17 mouse cellular contexts compared by ENCODE assay signal in the genomic region with DNA sequence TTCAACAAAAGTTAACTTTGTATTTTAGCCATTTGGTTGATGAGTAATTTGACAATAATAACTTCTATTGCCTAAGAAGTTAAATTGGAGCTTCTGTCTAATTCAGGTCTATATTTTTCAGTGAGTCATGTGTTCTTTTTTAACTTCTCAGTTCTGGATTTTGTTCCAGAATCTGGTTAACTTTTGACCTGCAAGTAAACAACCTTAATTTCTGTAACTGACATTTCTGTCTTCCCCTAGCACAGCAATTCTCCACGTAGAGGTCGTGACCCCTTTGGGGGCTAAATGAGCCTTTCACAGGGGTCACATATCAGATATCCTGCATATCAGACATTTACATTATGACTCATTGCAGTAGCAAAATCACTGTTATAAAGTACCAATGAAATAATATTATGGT.
A peak's percentile ranks its signal among the peaks of the same experiment; 100 is the strongest.
DNase-seq lines count a peak whose midpoint lies in the region; ATAC-seq and TF ChIP-seq lines count a peak whose summit lies in the region.
"Had no signal": no experiment of that assay in that cellular context is flagged by ENCODE, and none has a peak within 500 bp of the region (broad histone marks: within the 10 kb centered on the region; RNA-seq: fewer than 3 reads in every experiment).

No protein-coding gene starts in this region.

- H3K27ac ChIP-seq in left cerebral cortex, adult 2 months = peak overlapping the region; percentile 72; the same call in 1 of the 2 replicates
- H3K27ac ChIP-seq in forebrain, embryonic 15.5 days (replicated peaks) = peak overlapping the region; percentile 65; the same call in 1 of the 2 replicates
- peak overlapping the region; percentile 77; the same call in 1 of the 2 replicates for H3K27ac ChIP-seq in hindbrain, postnatal 0 days
- H3K27ac ChIP-seq in neural tube, embryonic 13.5 days (replicated peaks) = peak overlapping the region; percentile 76
- H3K27ac ChIP-seq in heart, adult 2 months = no peak overlapping the region
- H3K27ac ChIP-seq: liver, embryonic 14.5 days had no signal

- 85% methylated on average over 2 of the region's 2 CpGs for WGBS in forebrain, embryonic 15.5 days
- WGBS in hindbrain, postnatal 0 days = 51% methylated on average over 2 of the region's 2 CpGs
- WGBS in neural tube, embryonic 13.5 days = 49% methylated on average over 2 of the region's 2 CpGs
- WGBS in heart, adult 2 months = 66% methylated on average over 2 of the region's 2 CpGs

- no peak for ATAC-seq in forebrain, embryonic 15.5 days (replicated peaks)
- no peak for ATAC-seq in hindbrain, postnatal 0 days
- ATAC-seq in neural tube, embryonic 13.5 days (ENCODE audit: low read depth) = no peak
- ATAC-seq: Patski had no signal

- no peaks in the 10 kb centered on the region for H3K27me3 ChIP-seq in forebrain, embryonic 15.5 days
- H3K27me3 ChIP-seq in hindbrain, postnatal 0 days (ENCODE audit: insufficient read depth, low read length) = no peaks in the 10 kb centered on the region
- no peaks in the 10 kb centered on the region for H3K27me3 ChIP-seq in neural tube, embryonic 13.5 days
- no peaks in the 10 kb centered on the region for H3K27me3 ChIP-seq in heart, adult 2 months (ENCODE audit: control insufficient read depth, insufficient read depth, low read length)
- H3K27me3 ChIP-seq: CH12.LX, Patski had no signal

- H3K4me1 ChIP-seq in forebrain, embryonic 15.5 days = peaks cover 31% of the 10 kb centered on the region
- peaks cover 10% of the 10 kb centered on the region for H3K4me1 ChIP-seq in hindbrain, postnatal 0 days (ENCODE audit: insufficient read depth, low read length)
- H3K4me1 ChIP-seq in neural tube, embryonic 13.5 days (replicated peaks) = peaks cover 54% of the 10 kb centered on the region
- H3K4me1 ChIP-seq in heart, adult 2 months (ENCODE audit: control insufficient read depth, insufficient read depth, low read length) = peaks cover 1% of the 10 kb centered on the region; the same call in 1 of the 2 replicates

- H3K9me3 ChIP-seq in forebrain, embryonic 15.5 days = no peaks in the 10 kb centered on the region
- H3K9me3 ChIP-seq in hindbrain, postnatal 0 days (ENCODE audit: low read length) = no peaks in the 10 kb centered on the region
- no peaks in the 10 kb centered on the region for H3K9me3 ChIP-seq in neural tube, embryonic 13.5 days

- H3K79me2 ChIP-seq in heart, adult 2 months (replicated peaks; ENCODE audit: control insufficient read depth, insufficient read depth, low read length) = no peaks in the 10 kb centered on the region

- H3K9ac ChIP-seq in forebrain, embryonic 15.5 days (replicated peaks) = no peak overlapping the region
- H3K9ac ChIP-seq in hindbrain, postnatal 0 days (replicated peaks; ENCODE audit: low read length) = no peak overlapping the region
- H3K9ac ChIP-seq in neural tube, embryonic 13.5 days = no peak overlapping the region
- no peak overlapping the region for H3K9ac ChIP-seq in heart, adult 2 months (ENCODE audit: low read depth, low read length)
- H3K9ac ChIP-seq: liver, embryonic 14.5 days had no signal

- TF ChIP-seq EP300 in heart, adult 2 months (IDR thresholded peaks at IDR 0.05; ENCODE audit: insufficient read depth, low read depth, low read length) = no peak

- no peak for TF ChIP-seq CTCF in left cerebral cortex, adult 2 months (IDR thresholded peaks at IDR 0.05)
- TF ChIP-seq CTCF in hindbrain, postnatal 0 days (IDR thresholded peaks at IDR 0.05; ENCODE audit: low read depth) = no peak
- no peak for TF ChIP-seq CTCF in heart, adult 2 months (IDR thresholded peaks at IDR 0.05)

- no peak for TF ChIP-seq POLR2A in heart, adult 2 months (IDR thresholded peaks at IDR 0.05; ENCODE audit: insufficient read depth, low read depth, low read length)

- no peak overlapping the region for H3K4me2 ChIP-seq in forebrain, embryonic 15.5 days (replicated peaks)
- no peak overlapping the region for H3K4me2 ChIP-seq in hindbrain, postnatal 0 days (ENCODE audit: low read depth, low read length)
- peak overlapping the region; percentile 59 for H3K4me2 ChIP-seq in neural tube, embryonic 13.5 days

- intact Hi-C loops in left cerebral cortex, adult 2 months (cut with DNase I) = no loop called here
- intact Hi-C loops in heart, adult 2 months (cut with DNase I) = no loop called here

- H3K4me3 ChIP-seq in left cerebral cortex, adult 2 months = no peak overlapping the region
- no peak overlapping the region for H3K4me3 ChIP-seq in forebrain, embryonic 15.5 days
- H3K4me3 ChIP-seq in hindbrain, postnatal 0 days (ENCODE audit: low read length) = no peak overlapping the region
- H3K4me3 ChIP-seq in neural tube, embryonic 13.5 days = no peak overlapping the region
- no peak overlapping the region for H3K4me3 ChIP-seq in heart, adult 2 months
- H3K4me3 ChIP-seq: myocyte had no signal

- no peak for DNase-seq in left cerebral cortex, adult 2 months (ENCODE audit: extremely low spot score in 1 of 2, low spot score in 2 of 2)
- no peak for DNase-seq in left cerebral cortex, adult 8-10 months (ENCODE audit: low spot score in 2 of 2)
- no peak for DNase-seq in hindbrain, postnatal 0 days (ENCODE audit: low spot score)
- DNase-seq in MN1 (ENCODE audit: low spot score) = no peak
- no peak for DNase-seq in testis, postnatal 10 days (ENCODE audit: low spot score)
- no peak for DNase-seq in heart, adult 2 months
- DNase-seq: adrenal gland, adult 2 months; cerebellum, postnatal 25 days; gastrocnemius, postnatal 25 days; kidney, postnatal 25 days; lung, postnatal 4 days had no signal

- no peaks in the 10 kb centered on the region for H3K36me3 ChIP-seq in forebrain, embryonic 15.5 days
- H3K36me3 ChIP-seq in hindbrain, postnatal 0 days (ENCODE audit: insufficient read depth, low read length) = no peaks in the 10 kb centered on the region
- no peaks in the 10 kb centered on the region for H3K36me3 ChIP-seq in neural tube, embryonic 13.5 days
- H3K36me3 ChIP-seq in heart, adult 2 months (ENCODE audit: control insufficient read depth, insufficient read depth, low read length) = peaks cover 3% of the 10 kb centered on the region
